Mouse (Mus musculus): ENCODE measurements around the gene Efs. TPM values are rescaled to one million over a fixed set of nuclear protein-coding genes. Genes with fewer than 3 reads are reported as not detected.
"Not testable (repeated sequence)": the region's sequence is repeated elsewhere in the genome, so short reads cannot be mapped to it uniquely, and the experiment has no call there.

Efs gene
- 10 to 100 TPM; 12.6 to 16.0 TPM for total RNA-seq (2021)
- long read RNA-seq, experiment 1, transcript Efs-201 (6 exons, 2,705 nt), result major isoform, 21 of 25 reads
- long read RNA-seq, experiment 1, partial matches to known transcripts, result 2 of 25 reads
- long read RNA-seq, experiment 1, other reads (novel, unspliced or antisense), result 1 of 25 reads
- long read RNA-seq, experiment 2, transcript Efs-201 (6 exons, 2,705 nt), result major isoform, 9 of 14 reads
- long read RNA-seq, experiment 2, partial matches to known transcripts, result 3 of 14 reads
- long read RNA-seq, experiment 2, other reads (novel, unspliced or antisense), result 1 of 14 reads

DNA sequence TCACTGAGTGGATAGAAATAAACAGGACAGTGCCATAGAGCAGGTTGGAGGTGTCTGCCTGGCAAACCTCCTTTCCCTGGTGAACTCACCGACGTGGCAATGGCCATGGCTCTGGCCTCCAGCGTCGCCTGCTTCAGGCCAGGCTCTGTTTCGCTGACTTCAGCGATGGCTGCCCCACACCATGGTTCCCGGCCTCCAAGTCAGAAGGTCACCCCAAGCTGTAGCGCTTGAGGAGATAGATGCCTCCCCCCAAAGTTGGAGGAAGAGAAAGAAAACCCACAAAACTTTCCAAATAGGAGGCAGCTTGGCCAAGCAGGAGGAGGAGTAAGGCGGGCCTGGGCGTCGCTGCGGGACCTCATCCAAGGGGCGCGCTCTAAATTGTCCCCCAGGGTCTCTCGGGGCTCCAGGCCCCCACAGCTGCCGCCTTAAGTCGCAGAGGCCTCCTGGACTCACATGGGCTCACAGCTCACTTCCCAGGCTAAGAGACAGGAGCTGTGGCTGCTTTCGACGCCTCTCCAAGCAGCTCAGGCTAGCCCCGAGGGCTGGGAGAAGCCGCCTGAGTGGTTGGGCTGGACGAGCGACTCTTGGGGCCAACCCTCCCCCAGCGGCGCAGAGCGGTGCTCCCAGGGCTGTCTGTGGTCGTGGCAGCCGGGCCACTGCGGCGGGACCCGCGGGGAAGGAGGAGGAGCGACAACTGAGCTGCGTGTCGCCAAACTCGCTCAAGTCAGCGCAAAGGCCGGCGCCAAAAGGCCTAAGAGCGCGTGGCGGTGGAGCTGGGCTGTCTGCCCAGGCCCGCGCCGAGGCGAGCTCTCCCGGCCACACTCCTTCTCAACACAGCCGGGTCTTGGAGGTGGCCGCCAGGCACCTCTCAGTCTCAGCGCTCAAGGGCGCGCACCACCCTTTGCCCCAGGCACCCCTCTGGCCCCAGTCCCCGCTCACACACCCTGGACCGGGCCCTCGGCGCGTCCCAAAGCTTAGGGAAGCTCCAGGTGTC, at the start of gene Efs:
Efs (minus strand) TSS at position 778 of the 994 bp plus-strand sequence.
- DNase-seq, result peak; percentile 76

DNA sequence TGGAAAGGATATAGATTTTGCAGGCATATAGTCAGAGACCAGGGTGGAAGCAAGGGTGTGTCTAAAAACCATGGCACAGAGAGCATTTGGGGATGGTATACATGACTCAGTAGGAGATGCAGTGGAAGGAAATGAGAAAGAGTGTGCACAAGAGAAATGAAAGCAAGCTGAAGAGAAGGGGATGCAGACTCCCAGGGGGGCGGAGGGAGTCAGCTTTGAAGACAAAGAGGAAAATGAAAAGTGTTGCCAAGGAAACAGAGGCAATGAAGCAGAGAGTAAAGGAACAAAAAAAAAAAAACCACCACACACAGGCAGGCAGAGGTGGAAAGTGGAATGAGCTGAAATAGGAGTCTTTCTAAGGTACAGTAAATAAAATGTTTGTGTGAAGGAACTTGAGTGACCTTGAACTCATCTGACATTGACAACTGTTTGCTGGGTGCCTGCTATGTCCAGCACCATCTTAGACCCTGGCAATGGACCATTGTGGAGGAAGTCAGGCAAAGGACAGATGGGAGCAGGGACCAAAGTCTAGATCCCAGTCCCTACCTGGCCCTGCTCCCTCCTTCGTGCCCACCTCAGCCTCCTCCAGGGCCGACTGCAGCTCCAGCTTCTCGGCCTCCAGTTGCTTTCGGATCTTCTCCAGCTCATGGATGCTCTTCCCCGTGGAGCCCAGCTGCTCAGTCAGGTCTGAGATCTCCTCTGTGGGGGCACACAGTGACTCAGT, 48.3 kb upstream of the Efs start:
- DNase-seq, result no peak

DNA sequence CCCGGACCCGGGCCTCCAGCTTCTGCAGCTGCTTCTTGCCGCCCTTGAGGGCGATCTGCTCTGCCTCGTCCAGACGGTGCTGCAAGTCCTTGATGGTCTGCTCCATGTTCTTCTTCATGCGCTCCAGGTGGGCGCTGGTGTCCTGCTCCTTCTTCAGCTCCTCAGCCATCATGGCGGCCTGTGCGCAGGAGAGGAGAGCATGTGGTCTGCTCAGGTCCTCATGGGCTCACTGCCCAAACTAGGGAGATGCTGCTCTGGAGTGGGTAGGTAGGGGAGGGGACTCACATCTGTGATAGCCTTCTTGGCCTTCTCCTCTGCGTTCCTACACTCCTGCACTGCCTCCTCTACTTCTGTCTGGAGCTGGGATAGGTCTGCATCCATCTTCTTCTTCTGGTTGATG, 46.9 kb upstream of the Efs start:
- not testable (repeated sequence) for DNase-seq

DNA sequence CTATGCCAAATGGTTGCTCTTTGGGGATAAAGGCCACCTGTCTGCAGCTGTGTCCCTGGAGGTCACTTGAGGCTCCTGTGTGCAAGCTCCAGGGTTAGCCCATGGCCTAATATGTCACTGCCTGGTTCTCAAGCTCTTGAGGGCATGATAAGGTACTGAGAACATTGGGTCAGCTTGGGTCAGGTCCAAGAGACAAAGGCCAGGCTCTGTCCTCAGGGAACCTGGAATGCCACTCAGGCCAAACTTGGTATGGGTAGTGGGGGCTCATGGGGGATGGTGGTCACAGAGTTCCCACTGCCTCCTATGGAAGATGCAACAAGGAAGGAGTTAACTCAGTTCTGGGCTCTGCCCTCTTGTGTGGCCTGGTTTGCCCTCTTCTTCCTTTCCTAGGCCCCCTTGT, 42.4 kb upstream of the Efs start:
- no peak for DNase-seq

DNA sequence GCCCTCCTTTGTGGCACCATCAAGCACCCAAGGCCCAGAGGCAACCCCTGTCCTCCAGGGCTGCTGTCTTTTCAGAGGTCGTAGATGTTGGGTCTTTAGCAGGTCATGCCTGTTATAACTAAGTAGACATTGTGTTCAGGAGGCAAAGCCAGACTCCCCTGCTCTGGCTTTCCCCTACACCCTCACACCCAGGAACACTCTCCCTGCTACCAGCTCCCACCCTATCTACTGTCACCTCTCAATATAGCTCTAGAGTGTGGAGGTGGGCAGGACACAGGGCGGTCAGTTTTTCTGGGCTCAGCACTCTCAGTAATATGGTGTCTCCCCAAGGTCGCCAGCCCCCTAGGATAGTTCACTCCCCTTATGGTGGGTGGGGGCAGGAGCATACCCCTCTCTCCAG, 41.9 kb upstream of the Efs start:
- no peak for DNase-seq

DNA sequence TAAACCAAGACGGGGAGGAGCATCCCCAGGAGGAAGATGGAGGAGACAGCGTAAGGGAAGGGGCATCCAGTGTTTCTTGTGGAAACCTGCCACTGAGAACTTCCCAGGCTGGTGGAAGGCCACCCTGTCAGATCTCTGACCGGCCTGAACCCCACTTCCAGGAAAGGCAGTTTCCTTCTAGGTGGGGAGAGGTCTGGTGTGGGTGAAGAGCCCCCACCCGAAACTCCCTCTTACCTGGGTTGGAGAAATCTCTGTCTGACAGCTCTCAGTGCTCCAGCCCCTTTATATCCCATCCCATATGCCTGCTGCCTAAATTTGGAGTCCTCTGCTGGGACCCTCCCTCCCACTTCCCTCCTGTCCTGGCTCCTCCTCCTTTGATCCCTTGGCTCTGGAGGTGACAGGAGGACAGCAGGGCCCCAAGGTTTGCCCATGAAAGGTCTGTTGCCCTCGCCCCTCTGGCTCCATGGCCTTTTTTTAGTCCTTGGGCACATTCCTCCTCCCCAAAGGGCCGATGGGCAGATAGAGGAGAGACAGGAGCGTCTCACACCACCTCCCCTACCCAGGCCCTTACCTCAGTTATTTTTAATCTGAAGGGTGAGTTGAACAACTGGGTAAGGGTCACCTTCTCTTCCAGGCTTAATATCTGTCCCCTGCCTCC, 40.5 kb upstream of the Efs start, which contains the start of gene Myh6:
Myh6 (minus strand) TSS at position 608 of the 658 bp plus-strand sequence.
- DNase-seq, result no peak

DNA sequence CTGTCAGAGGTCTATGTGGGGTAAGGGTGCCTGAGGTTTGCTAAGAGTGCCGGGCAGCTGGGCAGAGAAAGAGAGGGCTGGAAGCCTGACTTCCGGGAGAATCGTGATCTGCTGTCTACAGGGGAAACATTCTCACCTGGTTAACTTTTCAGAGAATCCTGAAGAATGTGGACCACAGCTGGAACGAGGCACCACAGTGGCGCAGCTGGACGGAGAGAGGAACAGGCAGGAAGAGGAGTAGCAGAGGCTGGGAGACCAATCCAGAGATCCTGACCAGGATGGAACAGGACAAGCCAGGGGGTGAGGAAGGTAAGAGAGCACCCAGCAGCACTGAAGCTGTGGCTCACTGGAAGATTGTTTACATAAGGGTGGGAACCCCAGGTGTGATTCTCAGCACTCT, 39.7 kb upstream of the Efs start:
- no peak for DNase-seq

DNA sequence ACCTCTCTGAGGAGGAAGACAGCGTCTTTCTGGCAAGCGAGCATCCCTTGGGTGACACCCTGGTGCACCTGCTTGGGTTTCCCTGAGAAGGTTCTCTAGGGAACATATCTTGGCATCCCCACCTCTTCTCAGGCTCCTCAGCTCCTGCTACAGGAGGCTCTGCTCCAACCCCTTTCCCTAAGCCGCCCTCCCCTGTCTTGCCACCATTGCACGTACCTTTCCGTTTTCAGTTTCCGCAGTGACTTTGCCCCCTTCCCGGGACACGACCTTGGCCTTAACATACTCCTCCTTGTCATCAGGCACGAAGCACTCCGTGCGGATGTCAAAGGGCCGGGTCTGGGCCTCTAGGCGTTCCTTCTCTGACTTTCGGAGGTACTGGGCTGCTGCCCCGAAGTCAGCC, 39.1 kb upstream of the Efs start:
- DNase-seq, result no peak

DNA sequence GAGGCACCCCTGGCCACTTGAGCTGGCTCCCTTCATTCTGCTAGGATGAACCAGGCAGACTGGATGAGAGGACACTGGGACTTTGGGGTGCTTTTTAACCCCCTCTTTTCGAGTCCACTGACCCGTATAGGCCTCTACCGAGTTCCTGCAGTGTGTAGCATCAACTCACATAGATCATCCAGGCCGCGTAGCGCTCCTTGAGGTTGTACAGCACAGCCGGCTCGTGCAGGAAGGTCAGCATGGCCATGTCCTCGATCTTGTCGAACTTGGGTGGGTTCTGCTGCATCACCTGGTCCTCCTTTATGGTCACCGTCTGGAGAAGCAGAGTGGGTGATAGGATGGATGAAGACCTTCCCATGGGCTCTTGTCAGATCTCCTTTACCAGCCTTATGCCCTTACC, 37.8 kb upstream of the Efs start:
- DNase-seq, result no peak

DNA sequence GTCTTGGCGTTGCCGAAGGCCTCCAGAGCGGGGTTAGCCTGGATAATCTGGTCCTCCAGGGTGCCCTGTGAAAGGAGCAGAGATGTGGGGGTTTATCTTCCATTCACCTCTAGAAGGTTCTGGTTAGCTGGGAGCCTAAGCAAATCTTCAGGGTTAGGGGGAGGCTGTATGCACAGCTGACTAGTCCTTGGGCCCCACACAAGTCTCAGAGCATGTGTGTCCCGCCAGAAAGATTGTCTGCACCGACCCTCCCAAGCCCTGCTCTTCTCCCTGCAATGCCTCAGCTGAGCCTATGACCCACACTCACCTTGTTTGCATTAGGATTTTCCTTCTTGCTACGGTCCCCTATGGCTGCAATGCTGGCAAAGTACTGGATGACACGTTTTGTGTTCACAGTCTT, 36.8 kb upstream of the Efs start:
- DNase-seq, result no peak

DNA sequence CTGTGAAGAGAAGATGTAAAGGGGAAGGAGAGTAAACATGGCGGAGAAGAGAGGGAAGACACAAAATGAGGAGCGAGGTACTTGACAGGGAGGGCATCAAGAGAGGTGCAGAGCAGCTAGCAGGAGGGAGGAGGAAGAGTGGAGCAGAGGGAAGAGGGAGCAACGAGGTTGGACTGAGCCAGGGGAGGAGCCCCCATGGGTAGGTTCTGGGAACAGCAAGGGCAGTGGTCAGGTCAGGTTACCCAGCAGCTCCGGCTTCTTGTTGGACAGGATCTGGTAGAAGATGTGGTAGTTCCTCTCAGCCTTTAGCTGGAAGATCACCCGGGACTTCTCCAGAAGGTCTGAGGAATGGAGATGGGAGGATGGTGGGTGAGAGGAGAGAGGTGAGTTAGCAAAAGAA, 35.6 kb upstream of the Efs start:
- no peak for DNase-seq

DNA sequence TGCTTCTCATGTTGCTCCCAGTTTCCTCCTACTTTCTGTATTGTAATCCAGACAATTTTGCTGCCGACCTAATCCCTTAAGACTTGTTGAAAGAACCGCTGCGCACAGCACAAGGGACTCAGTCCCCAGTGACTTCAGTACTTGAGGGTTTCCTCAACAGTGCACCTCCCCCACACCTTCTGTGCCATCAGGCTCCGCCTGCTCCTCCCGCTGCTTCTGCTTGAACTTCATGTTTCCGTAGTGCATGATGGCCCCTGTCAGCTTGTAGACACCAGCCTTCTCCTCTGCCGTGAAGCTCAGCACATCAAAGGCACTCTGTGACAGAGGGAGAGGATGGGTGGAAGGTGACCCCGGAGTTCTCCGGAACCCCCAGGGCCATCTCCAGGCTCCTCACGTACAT, 34.8 kb upstream of the Efs start:
- no peak for DNase-seq

DNA sequence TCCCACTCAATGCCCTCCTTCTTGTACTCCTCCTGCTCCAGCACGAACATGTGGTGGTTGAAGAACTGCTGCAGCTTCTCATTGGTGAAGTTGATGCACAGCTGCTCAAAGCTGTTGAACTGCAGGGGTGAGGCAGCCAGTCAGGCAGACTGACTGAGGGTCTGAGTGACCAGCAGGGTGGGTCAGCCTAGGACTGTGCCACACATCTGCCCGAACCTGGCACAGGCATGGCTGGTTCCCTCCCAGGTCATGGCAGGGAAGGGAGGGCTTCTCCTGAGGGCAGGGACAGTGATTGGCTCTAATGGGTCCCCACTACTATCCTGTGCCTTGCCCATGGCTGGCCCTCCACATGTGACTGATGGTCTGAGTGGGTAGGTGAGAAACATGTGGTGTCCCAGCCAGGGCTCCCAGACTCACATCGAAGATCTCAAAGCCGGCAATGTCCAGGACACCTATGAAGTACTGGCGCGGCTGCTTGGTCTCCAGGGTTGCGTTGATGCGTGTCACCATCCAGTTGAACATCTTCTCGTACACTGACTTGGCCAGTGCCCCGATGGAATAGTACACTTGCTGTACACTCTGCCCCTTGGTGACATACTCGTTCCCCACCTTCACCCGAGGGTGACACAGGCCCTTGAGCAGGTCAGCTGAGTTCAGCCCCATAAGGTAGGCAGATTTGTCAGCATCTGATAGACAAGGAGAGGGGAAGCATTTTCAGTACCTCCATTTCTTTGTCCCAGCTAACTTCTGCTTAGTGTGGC, 34.1 kb upstream of the Efs start:
- DNase-seq, result not testable (repeated sequence)

DNA sequence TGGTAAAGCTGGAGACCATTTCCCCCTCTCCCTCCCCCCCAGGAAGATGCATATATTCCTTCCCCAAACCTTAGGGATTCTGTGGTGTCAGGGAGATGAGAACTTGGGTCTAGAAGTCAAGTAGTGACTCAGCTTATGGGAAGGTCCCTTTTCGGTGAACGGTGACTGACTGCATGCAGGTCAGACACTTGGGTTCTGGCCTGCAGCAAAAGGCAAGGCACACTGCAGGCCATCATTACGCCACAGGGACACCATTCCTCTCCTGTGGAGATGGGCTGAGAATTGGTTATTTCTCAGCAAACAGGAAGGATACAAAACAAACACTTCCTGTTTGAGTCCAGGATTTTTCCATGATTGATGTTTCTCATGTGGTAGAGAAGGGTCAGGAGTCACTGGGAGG, 33.3 kb upstream of the Efs start:
- DNase-seq, result no peak

DNA sequence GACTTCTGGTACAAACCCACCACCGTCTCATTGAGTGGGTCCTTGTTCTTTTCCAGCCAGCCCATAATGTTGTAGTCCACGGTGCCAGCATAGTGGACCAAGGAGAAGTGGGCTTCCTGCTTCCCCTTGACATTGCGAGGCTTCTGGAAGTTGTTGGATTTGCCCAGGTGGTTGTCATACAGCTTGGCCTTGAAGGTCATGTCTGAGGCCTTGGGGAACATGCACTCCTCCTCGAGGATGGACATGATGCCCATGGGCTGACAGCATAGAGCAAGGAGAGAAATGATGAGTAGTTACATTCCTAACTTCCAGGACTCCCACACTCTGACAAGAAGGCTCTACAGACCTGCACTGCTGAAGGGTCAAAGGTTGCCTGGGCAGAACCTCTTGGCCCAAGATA, 32.6 kb upstream of the Efs start:
- no peak for DNase-seq

DNA sequence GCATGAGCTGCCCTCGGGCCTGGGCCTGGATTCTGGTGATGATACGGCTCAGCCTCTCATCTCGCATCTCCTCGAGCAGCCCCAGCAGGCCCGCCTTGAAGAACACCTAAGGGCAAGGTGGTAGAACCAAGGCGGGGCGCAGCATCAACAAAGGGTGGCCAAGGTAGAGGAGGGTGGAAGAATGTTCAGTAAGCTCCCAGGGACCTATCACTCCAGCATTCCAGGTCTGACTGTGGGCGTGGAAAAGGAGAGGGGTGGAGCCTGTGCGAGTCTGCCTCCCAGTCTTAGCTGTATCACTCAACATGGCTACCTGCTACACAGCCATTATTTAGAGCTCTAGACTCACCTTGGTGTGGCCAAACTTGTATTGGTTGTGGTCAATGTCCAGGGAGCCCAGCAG, 30.6 kb upstream of the Efs start:
- no peak for DNase-seq

DNA sequence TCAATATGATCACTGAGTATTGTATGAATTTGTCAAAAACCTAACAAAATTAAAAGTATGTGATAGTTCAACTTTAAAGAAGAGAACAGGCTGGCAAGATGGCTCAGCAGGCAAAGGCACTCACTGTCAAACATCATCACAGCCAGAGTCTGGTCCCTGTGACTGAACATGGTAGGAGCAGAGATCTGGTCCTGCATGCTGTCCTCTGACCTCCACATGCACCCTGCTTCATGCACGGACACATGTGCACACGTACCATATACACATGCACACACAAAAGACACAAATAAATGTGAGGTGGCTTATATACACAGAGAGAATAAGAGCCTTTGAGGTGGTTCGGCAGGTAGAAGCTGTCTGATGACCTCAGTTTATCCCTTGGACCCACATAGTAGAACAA, 29.6 kb upstream of the Efs start:
- no peak for DNase-seq

DNA sequence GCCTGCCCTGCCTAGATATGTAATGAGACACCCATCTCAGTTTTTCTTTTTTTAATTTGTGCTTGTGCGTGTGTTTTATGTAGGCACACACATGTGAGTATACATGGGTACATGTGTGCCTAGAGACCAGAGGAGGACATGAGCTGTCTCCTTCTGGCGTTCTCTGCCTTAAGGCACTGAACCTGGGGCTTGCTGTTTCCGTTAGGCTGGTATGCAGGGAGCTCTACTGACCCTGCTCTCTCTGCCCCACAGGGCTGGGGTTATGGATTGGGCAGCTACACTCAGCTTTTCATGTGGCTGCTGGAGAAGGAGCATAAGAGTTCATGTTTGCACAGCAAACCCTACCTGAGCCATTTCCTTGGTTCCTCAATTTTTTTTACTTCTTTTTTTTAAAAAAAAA, 28.5 kb upstream of the Efs start:
- no peak for DNase-seq

DNA sequence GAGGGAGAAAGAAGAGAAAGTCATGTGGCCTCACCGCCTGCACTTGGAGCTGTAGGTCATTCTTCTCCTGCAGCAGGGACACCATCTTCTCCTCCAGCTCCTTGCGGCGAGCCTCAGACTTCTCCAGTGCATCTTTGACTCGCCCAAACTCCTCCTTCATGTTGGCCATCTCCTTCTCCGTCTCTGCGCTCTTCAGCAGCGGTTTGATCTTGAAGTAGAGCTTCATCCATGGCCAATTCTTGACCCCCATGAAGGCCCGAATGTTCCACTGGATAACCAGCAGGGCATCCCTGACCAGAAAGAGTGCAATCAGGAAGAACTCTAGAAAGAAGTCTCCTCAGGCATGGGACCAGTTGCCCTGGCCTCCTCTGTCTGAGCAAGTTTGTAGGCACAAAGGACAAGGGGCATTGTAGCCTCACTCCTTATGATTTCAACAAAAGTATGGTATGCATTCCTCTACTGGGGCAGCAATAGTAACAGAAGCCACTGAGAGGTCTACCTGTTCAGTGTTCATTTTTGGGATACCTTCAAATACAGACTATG, 27.8 kb upstream of the Efs start:
- DNase-seq, result no peak

DNA sequence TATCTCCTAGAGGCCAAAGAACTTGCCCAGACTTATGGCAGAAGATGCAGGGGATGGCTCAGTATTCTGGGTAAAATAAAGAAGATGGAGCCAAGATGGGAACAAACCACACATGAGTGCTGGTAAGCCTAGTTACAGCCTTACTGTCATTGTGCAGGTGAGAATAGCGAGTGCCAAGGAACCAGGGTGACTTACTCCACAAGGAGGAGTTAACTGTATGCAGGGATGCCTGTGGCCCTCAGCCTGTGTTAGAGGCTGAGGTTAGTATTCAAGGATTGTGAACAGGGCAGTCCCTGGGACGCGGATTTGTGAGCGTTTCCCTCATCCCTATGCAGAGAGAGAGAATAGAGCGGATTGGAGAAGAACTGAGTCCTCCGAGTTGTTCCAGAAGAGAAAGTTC, 25.7 kb upstream of the Efs start:
- DNase-seq, result no peak

DNA sequence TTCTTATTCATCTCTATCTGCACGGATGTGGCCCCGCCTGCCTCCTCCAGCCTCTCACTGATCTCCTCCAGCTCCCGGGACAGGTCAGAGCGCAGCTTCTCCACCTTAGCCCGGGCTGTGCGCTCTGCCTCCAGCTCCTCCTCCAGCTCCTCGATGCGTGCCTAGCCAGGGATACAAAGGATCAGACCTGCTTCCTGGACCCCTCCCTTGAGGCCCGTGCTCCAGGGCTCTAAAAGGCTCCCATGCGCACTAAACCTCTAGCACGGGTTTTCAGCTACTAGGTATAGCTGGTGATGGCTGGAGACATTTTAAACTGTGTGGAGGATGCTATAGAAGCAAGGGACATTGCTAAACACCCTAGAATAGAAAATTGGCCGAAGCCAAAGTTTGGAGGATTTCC, 24.6 kb upstream of the Efs start:
- DNase-seq, result no peak
